Mouse (Mus musculus): Measurements from ENCODE around the gene Tab1. TPM values are rescaled to one million over a fixed set of nuclear protein-coding genes. Genes with fewer than 3 reads are reported as not detected.

Tab1 gene
- polyA plus RNA-seq, 1 experiment from 2014 or later, result 32.3 TPM

DNA sequence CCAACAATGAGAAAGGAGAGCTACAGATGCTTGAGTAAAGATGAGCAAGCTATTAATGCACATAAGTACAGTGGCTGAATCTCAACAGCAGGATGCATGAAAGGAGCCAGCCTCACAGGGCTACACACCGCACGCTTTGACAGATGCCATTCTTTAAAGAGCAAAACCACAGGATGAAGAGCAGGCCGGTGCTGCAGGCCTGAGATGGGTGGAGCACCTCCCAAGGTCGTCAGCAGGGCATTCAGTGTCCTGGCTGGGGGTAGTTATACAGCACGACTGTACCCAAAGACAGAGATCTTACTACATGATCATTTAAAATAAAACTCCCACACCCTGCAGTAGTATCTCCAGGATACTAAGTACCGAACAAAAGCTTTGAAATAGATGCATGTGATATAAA lies 13.2 kb downstream of the Tab1 start:
- H3K27me3 ChIP-seq, result no peaks in the 10 kb centered on the region
- no peak for TF ChIP-seq CTCF (IDR thresholded peaks at IDR 0.05)
- ATAC-seq (no peak), DNase-seq (ENCODE audit: low read depth, low spot score) (no peak)
- CTCF ChIA-PET, result interaction anchor here (1.2 to 1.4 kb wide), 3 partner anchors 9 to 13 kb away, joined by 3 to 6 read pairs (median 3); no protein-coding TSS in a partner anchor
- in situ Hi-C loops (cut with MboI; ENCODE audit: low pct_unique_long_range_greater_than_20kb), result no loop called here
- POLR2A ChIA-PET, result no interaction called here

DNA sequence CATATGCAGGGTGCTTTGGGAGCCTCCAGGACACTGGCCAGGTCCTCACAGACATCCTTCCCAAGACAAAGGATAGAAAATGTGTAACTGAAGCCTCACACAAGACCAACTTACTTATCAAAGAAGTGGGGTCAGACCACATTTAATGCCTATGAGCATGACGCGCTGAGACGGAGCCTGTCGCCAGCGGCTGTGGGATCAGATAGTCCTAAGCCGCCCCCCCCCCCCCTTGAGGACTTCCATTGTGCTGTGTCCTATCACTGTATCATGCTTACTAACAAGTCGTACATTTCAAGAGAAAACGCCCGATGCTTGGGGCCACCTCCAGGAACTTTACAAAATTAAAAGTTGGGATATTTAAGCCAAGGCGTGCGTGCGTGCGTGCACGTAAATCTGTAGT lies 14.2 kb downstream of the Tab1 start:
- no peak for TF ChIP-seq CTCF (IDR thresholded peaks at IDR 0.05)
- in situ Hi-C loops (cut with MboI; ENCODE audit: low pct_unique_long_range_greater_than_20kb), result no loop called here
- ATAC-seq (no peak), DNase-seq (ENCODE audit: low read depth, low spot score) (no peak)
- ChIA-PET POLR2A (no interaction called here), CTCF (interaction anchor here (1.4 kb wide), 1 partner anchor 9 kb away, joined by 6 read pairs; no protein-coding TSS in a partner anchor)
- H3K27me3 ChIP-seq, result no peaks in the 10 kb centered on the region

DNA sequence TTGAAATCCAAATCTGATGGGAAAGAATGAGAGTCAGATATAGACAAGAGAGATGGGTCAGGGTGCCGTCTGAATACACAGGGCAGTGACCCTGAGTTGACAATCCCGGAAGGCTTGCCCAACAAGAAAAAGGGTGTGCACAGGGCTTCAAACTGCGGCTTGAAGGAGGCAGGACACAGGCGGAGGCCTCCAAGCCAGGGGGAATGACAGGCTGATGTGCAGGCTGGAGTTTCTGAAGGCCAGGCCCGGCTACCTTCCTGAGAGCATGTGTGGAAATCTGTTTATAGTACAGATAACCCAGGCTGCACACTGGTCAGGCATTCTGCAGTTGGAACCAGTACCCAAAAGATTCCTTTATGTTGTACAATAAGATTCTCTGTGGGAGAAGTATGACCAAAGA lies 14.6 kb downstream of the Tab1 start:
- CTCF ChIA-PET, result no interaction called here
- no peak for TF ChIP-seq CTCF (IDR thresholded peaks at IDR 0.05)
- DNase-seq (ENCODE audit: low read depth, low spot score), result no peak
- no peak for ATAC-seq
- in situ Hi-C loops (cut with MboI; ENCODE audit: low pct_unique_long_range_greater_than_20kb), result no loop called here
- H3K27me3 ChIP-seq, result no peaks in the 10 kb centered on the region
- POLR2A ChIA-PET, result no interaction called here

DNA sequence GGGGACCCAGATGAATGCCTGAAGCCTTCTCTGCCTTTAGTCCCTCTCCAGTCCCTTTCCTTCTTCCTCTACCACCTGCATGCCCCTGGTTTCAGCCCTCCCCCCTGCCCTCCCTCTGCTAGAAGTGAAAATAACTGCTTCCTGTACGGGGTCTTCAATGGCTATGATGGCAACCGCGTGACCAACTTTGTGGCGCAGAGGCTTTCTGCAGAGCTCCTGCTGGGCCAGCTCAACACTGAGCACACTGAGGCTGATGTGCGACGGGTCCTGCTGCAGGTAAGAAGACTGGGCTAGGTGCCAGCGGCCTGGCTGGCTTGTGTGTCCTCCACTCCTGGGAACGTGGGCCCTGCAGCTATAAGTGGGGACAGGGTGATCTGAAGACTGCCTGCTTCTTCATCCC lies 15.6 kb downstream of the Tab1 start:
- TF ChIP-seq CTCF (IDR thresholded peaks at IDR 0.05), result no peak
- ATAC-seq, result no peak
- CTCF ChIA-PET, result interaction anchor here (1.7 kb wide), 1 partner anchor 11 kb away, joined by 3 read pairs; no protein-coding TSS in a partner anchor
- in situ Hi-C loops (cut with MboI; ENCODE audit: low pct_unique_long_range_greater_than_20kb), result no loop called here
- no peaks in the 10 kb centered on the region for H3K27me3 ChIP-seq
- DNase-seq (ENCODE audit: low read depth, low spot score), result no peak
- POLR2A ChIA-PET, result no interaction called here

DNA sequence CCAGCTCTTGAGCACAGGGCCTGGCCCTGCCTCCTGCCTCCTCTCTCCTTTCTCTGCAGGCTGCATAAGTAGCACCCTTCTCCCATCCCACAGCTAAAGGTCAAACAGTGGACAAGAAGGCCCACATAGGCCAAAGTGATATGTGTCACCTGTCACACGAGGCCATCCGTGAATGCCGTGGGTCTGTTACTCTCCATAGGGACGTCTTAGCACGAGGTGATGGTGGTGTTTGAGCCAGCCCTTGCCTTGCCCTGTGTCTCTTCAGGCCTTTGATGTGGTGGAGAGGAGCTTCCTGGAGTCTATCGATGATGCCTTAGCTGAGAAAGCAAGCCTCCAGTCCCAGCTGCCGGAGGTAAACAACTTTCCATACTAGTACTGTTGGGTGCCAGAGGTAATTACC lies 16.6 kb downstream of the Tab1 start:
- DNase-seq (ENCODE audit: low read depth, low spot score) (no peak), ATAC-seq (no peak)
- ChIA-PET CTCF (interaction anchor here (1.7 kb wide), 1 partner anchor 12 kb away, joined by 3 read pairs; no protein-coding TSS in a partner anchor), POLR2A (no interaction called here)
- no peak for TF ChIP-seq CTCF (IDR thresholded peaks at IDR 0.05)
- no peaks in the 10 kb centered on the region for H3K27me3 ChIP-seq
- in situ Hi-C loops (cut with MboI; ENCODE audit: low pct_unique_long_range_greater_than_20kb), result no loop called here

DNA sequence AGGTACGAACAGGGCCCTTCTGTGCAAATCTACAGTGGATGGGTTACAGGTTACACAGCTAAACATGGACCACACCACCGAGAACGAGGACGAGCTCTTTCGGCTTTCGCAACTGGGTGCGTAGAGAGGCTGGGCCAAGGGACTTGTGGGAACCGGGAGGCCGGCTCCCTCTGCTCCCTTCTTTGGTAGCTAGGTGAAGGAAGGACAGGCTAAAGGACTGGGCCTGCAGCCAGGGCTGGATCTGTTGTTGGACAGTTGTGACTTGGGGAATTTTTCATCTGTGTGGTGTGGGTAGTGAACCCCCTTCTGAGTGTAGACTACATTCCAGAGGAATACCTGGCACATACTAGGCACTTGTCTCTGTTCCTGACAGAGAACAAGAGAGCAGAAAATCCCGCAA lies 19.7 kb downstream of the Tab1 start:
- in situ Hi-C loops (cut with MboI; ENCODE audit: low pct_unique_long_range_greater_than_20kb), result no loop called here
- POLR2A ChIA-PET, result no interaction called here
- no peak for TF ChIP-seq CTCF (IDR thresholded peaks at IDR 0.05)
- ATAC-seq, result no peak
- no peaks in the 10 kb centered on the region for H3K27me3 ChIP-seq
- CTCF ChIA-PET, result no interaction called here
- DNase-seq (ENCODE audit: low read depth, low spot score), result no peak

DNA sequence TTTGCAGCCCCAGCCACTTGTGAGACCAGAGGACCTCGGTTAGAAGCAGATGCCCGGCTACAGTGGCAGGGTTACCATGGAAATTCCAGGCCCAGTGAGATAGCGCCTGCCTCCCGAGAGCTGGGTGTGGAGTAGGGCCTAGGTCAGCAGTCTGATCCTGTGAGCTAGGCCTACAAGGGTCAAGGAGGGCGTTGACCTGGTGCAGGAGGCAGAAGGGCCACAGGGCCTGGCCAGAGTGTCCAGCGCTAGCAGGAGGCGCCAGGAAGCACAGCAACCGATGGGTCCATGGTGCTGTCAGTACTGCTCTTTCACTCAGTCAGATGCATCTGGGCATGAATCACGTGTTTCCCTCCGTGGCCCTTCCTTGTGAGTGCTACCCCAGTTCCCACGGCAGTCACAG lies 20.8 kb downstream of the Tab1 start:
- POLR2A ChIA-PET, result no interaction called here
- no peak for TF ChIP-seq CTCF (IDR thresholded peaks at IDR 0.05)
- ATAC-seq (no peak), DNase-seq (ENCODE audit: low read depth, low spot score) (no peak)
- in situ Hi-C loops (cut with MboI; ENCODE audit: low pct_unique_long_range_greater_than_20kb), result no loop called here
- no peaks in the 10 kb centered on the region for H3K27me3 ChIP-seq
- CTCF ChIA-PET, result no interaction called here

DNA sequence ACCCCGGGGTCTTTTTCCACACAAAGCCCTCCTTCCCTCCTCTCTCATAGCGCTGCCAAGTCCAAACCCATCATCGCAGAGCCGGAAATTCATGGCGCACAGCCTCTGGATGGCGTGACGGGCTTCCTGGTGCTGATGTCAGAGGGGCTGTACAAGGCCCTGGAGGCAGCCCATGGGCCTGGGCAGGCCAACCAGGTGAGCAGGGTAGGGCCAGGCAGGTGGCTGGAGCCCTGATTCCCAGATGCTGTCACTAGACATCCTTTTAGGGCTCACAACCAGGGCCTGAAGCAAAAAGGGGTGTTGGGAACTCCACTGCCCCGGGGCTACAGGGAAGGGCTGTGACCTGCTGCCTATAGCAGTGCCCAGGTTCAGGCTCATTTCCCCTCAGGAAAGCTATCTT lies 22.8 kb downstream of the Tab1 start:
- in situ Hi-C loops (cut with MboI; ENCODE audit: low pct_unique_long_range_greater_than_20kb), result no loop called here
- CTCF ChIA-PET, result interaction anchor here (1.6 kb wide), 1 partner anchor 9 kb away, joined by 6 read pairs; no protein-coding TSS in a partner anchor
- no peak for TF ChIP-seq CTCF (IDR thresholded peaks at IDR 0.05)
- ATAC-seq, result no peak
- H3K27me3 ChIP-seq, result no peaks in the 10 kb centered on the region
- DNase-seq (ENCODE audit: low read depth, low spot score), result no peak
- POLR2A ChIA-PET, result no interaction called here

DNA sequence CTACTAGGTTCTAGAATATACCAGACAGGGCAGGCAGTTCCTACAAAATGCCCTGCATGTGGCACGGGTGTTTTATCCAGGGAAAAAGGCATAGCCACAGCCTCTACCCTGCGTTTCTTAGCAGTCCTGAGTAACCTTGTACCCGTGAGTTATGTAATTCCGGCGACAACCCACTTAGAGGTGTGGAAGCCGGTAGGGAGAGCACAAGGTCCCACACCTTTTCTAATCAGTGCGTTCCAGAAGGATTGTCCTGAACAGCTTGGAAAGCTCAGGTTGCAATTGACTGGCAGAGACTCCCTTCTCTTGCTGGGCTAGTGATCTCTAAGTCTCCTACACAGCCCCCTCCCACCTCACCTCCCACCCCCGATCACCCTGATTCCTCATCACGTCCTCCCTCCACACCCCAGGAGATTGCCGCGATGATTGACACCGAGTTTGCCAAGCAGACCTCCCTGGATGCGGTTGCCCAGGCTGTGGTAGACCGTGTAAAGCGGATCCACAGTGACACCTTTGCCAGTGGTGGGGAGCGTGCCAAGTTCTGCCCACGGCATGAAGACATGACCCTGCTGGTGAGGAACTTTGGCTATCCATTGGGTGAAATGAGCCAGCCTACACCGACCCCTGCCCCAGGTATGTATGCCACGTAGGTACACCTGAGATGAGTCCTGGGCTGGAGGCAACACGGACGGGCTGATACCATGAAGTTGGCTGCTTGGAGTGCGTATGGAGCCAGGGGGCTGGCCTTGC lies 24.4 kb downstream of the Tab1 start:
- ATAC-seq (no peak), DNase-seq (ENCODE audit: low read depth, low spot score) (no peak)
- no peak for TF ChIP-seq CTCF (IDR thresholded peaks at IDR 0.05)
- ChIA-PET CTCF (interaction anchor here (1.6 kb wide), 1 partner anchor 11 kb away, joined by 6 read pairs; no protein-coding TSS in a partner anchor), POLR2A (interaction anchor here (0.9 kb wide), 1 partner anchor 67 kb away, joined by 3 read pairs; no protein-coding TSS in a partner anchor)
- in situ Hi-C loops (cut with MboI; ENCODE audit: low pct_unique_long_range_greater_than_20kb), result no loop called here
- H3K27me3 ChIP-seq, result no peaks in the 10 kb centered on the region

DNA sequence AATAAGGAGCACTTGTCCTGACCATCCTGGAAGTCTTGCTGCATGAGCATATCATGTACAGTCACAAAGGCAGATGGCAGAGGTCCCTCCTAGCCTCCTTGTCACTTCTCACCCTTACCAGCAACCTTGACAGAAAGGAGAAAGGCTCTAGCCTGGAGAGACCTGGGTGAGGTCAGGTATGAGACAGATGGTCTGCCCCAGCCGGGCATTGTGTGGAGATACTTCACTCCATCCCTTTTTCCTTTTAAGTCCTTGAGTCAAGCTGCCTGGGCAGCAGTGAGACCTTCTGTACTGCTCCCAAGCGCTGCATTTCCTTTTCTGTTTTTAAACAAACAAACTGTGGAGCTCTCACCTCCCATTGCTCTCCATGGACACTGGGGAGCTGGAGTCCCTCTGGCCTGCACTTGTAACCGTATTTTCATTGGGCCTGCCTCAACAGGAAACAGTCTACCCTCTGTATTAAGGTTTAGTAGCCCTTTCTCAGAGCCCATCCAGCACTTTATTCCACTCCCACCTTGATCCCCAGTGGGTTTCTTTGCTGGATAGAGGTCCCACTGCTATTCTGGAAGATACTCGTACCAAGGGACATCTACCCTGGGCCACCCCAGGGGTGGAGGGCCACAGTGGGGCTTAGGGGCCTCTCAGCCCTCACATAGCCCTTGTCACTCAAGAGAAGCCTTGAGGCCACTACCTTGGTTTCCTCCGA lies 25.2 kb downstream of the Tab1 start:
- CTCF ChIA-PET, result no interaction called here

DNA sequence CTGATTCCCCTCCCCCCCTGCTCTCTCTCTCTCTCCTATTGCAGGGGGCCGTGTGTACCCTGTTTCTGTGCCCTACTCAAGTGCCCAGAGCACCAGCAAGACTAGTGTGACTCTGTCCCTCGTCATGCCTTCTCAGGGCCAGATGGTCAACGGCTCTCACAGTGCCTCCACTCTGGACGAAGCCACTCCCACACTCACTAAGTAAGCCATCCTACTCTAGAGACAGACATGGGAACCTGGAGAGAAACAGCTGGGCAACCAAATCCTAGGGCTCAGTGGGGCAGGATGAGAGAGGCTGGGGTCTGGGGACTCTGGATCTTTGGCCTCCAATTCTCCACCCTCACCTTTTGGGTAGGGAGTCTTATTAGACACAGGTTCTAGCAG lies 25.8 kb downstream of the Tab1 start:
- ChIA-PET CTCF (interaction anchor here (1.1 to 1.4 kb wide), 2 partner anchors 12 to 17 kb away, joined by 3 to 5 read pairs; no protein-coding TSS in a partner anchor), POLR2A (interaction anchor here (1.0 kb wide), 1 partner anchor 21 kb away, joined by 3 read pairs; no protein-coding TSS in a partner anchor)
- in situ Hi-C loops (cut with MboI; ENCODE audit: low pct_unique_long_range_greater_than_20kb), result no loop called here
- H3K27me3 ChIP-seq, result no peaks in the 10 kb centered on the region
- DNase-seq (ENCODE audit: low read depth, low spot score) (no peak), ATAC-seq (no peak)
- no peak for TF ChIP-seq CTCF (IDR thresholded peaks at IDR 0.05)

More for the DNA sequence above, 25.2 kb downstream of the Tab1 start:
- ATAC-seq (no peak), DNase-seq (ENCODE audit: low read depth, low spot score) (no peak)
- TF ChIP-seq CTCF (IDR thresholded peaks at IDR 0.05), result no peak
- POLR2A ChIA-PET, result interaction anchor here (1.0 kb wide), 1 partner anchor 20 kb away, joined by 3 read pairs; no protein-coding TSS in a partner anchor
- H3K27me3 ChIP-seq, result no peaks in the 10 kb centered on the region
- in situ Hi-C loops (cut with MboI; ENCODE audit: low pct_unique_long_range_greater_than_20kb), result no loop called here
